Mouse (Mus musculus) liver, postnatal 0 days (tissue): ENCODE data around the gene Pgm2.

Source experiments
- CTCF ChIP-seq: sonication (generic); IDR thresholded peaks from 2 replicates; pipeline ENCODE4 v1.5.1; 2016; ENCODE audit warnings: antibody characterized with exemption, low read depth
- EP300 ChIP-seq: IDR thresholded peaks from 2 replicates; pipeline ENCODE4 v1.6.1; 2016; ENCODE audit warnings: antibody characterized with exemption, low read depth, mild to moderate bottlenecking

- TF ChIP-seq CTCF: no peak
- TF ChIP-seq EP300: peak; percentile 92
Measured at GRCm38 (mm10) chr5:64168990-64169540, 76.3 kb downstream of the Pgm2 start.
